Mouse (Mus musculus) heart, embryonic 12.5 days (tissue): ENCODE measurements around the gene Map2k7. TPM values are rescaled to one million over a fixed set of nuclear protein-coding genes. Genes with fewer than 3 reads are reported as not detected.

Experiments used
- ATAC-seq: fragments of 200-750 bp; cut with Nextera tagmentation; 2 replicates; pipeline ENCODE4 v1.8.0; 2017; ENCODE audit warnings: moderate TSS enrichment, moderate library complexity; ENCODE audit not compliant: insufficient number of reproducible peaks, low FRiP score
- H3K27ac ChIP-seq: fragments of 300-500 bp; sonication (generic); 2 replicates; pipeline ENCODE4 v1.5.1; 2016; ENCODE audit warnings: mild to moderate bottlenecking, moderate library complexity; ENCODE audit not compliant: poor library complexity, severe bottlenecking
- H3K27me3 ChIP-seq: fragments of 300-500 bp; sonication (generic); replicated peaks from 2 replicates; pipeline ENCODE4 v1.6.1; 2016; ENCODE audit warnings: mild to moderate bottlenecking, moderate library complexity
- H3K36me3 ChIP-seq: fragments of 300-500 bp; sonication (generic); 2 replicates; pipeline ENCODE4 v1.6.1; 2016; ENCODE audit warnings: mild to moderate bottlenecking, moderate library complexity
- H3K4me1 ChIP-seq: fragments of 300-500 bp; sonication (generic); replicated peaks from 2 replicates; pipeline ENCODE4 v1.6.1; 2016; ENCODE audit warnings: mild to moderate bottlenecking
- H3K4me2 ChIP-seq: fragments of 300-500 bp; sonication (generic); 2 replicates; pipeline ENCODE4 v1.6.1; 2016; ENCODE audit warnings: mild to moderate bottlenecking, moderate library complexity
- H3K4me3 ChIP-seq: fragments of 300-500 bp; sonication (generic); 2 replicates; pipeline ENCODE4 v1.5.1; 2016; ENCODE audit warnings: mild to moderate bottlenecking
- H3K9ac ChIP-seq: fragments of 300-500 bp; sonication (generic); 2 replicates; pipeline ENCODE4 v1.6.1; 2016; ENCODE audit warnings: mild to moderate bottlenecking, moderate library complexity
- H3K9me3 ChIP-seq: fragments of 300-500 bp; sonication (generic); replicated peaks from 2 replicates; pipeline ENCODE4 v1.6.1; 2016; ENCODE audit warnings: mild to moderate bottlenecking, moderate library complexity
- WGBS: fragments of 180-500 bp; shearing (Covaris S2); methylation state at CpG from one replicate; pipeline ENCODE4 v1.1.7; 2016; 5-methylcytosine and 5-hydroxymethylcytosine counted together
- polyA plus RNA-seq: library from polyadenylated mRNA; unstranded; fragments of >200 nt; fragmentation: Nextera tagmentation; extraction: Ambion mirVana; gene quantifications from 2 replicates; pipeline ENCODE4 v1.2.1, GENCODE M21; 2016

Gene Map2k7
- polyA plus RNA-seq, 1 experiment from 2014 or later: 32.2 TPM

DNA sequence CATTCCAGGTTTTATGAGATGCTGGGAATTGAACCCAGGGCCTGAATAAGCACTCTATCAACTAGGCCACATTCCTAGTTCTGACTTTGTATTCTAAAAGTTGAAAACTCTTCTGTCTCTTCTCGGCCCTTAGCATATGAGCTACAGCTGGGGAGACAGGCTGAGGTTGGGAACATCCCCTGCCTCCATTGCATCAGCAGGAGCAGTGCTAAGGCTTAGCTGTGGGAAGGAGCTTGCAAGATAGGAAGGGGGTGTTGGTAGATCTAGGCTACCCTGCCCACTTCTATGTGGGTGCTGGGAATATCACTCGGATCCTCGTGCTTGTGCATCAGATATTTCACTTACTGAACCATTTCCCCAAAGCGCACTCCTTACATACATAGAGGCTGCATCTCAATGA lies 10.6 kb upstream of the Map2k7 start:
- Histone ChIP-seq H3K27ac (no peak overlapping the region), H3K4me1 (peaks cover 7% of the 10 kb centered on the region), H3K36me3 (no peaks in the 10 kb centered on the region), H3K27me3 (peaks cover 57% of the 10 kb centered on the region), H3K4me3 (no peak overlapping the region), H3K4me2 (no peak overlapping the region), H3K9ac (no peak overlapping the region), H3K9me3 (no peaks in the 10 kb centered on the region)
- no peak for ATAC-seq
- 86% methylated on average over 4 of the region's 4 CpGs for WGBS

DNA sequence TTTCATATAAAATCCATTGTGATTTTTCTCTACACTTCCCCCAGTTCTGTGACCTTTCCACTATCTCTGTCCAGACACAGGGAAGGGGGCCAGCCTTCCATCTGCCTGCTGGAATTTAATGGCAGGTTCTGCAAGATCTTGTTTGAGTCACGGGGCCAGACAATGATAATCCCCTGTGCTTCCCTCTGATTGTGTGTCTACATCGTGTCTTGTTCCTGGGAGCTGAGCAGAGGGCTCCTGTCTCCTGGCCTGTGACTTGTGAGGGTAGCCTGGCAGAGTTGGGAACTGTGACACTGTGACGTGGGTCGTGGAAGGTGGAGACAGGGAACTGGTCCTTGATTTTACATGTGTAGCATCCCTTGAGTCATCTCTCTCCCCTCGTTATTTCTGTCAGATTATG lies 8.8 kb upstream of the Map2k7 start:
- Histone ChIP-seq H3K36me3 (no peaks in the 10 kb centered on the region), H3K4me2 (no peak overlapping the region), H3K9me3 (no peaks in the 10 kb centered on the region), H3K4me3 (no peak overlapping the region), H3K9ac (no peak overlapping the region), H3K27ac (no peak overlapping the region), H3K4me1 (peaks cover 7% of the 10 kb centered on the region), H3K27me3 (peaks cover 51% of the 10 kb centered on the region)
- no peak for ATAC-seq
- WGBS: 58% methylated on average over 5 of the region's 5 CpGs

- no peak overlapping the region for H3K27ac ChIP-seq
- H3K4me1 ChIP-seq: peaks cover 7% of the 10 kb centered on the region
- no peak for ATAC-seq
- 44% methylated on average over 10 of the region's 10 CpGs for WGBS
- H3K27me3 ChIP-seq: peaks cover 55% of the 10 kb centered on the region
- no peaks in the 10 kb centered on the region for H3K36me3 ChIP-seq
- no peak overlapping the region for H3K9ac ChIP-seq
- H3K4me3 ChIP-seq: no peak overlapping the region
- H3K9me3 ChIP-seq: no peaks in the 10 kb centered on the region
- H3K4me2 ChIP-seq: no peak overlapping the region
Observed at GRCm38 (mm10) chr8:4230612-4231351, 7.8 kb upstream of the Map2k7 start.

DNA sequence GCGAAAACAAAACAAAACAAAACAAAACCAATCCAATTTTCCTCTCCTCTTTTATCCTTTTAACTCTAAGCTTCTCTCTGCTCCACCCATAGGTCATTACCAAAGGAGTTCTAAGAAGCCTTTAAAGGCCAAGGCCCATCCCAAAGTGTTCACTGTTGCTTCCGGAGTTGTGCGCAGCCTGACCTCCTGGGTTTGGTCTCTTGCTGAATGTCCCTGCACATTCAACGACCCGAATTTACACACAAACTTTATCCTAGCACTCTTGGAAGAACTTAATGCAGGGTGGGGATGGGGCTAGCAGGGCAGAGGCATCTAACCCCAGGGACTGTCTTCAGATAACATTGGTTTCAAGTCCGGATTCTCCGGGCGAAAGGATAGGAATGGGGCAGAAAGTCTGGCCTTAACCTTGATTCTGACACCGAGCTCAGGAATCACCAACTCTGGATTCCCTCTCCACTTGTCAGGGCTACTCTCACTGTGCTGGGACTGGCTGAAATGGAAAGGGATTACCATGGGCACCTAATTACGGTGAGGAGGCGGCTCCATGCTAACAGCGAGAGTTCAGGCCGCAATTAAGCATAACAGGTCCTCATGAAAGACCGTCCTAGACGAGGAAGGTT lies 616 bp upstream of the Map2k7 start:
- Histone ChIP-seq H3K36me3 (peaks cover 21% of the 10 kb centered on the region), H3K4me3 (peak overlapping the region; percentile 65), H3K4me1 (peaks cover 23% of the 10 kb centered on the region), H3K27ac (peak overlapping the region; percentile 89), H3K27me3 (peaks cover 15% of the 10 kb centered on the region), H3K4me2 (peak overlapping the region; percentile 76), H3K9ac (peak overlapping the region; percentile 79), H3K9me3 (no peaks in the 10 kb centered on the region)
- 15% methylated on average over 15 of the region's 15 CpGs for WGBS
- no peak; the same call in 1 of the 2 replicates for ATAC-seq

GRCm38 (mm10) chr8:4239193-4239890 lies 802 bp downstream of the Map2k7 start:
- Histone ChIP-seq H3K27me3 (peaks cover 15% of the 10 kb centered on the region), H3K27ac (peak overlapping the region; percentile 89), H3K4me1 (peaks cover 23% of the 10 kb centered on the region), H3K9ac (peak overlapping the region; percentile 81), H3K36me3 (peaks cover 35% of the 10 kb centered on the region), H3K4me2 (peak overlapping the region; percentile 76), H3K9me3 (no peaks in the 10 kb centered on the region), H3K4me3 (peak overlapping the region; percentile 65)
- WGBS: 12% methylated on average over 19 of the region's 19 CpGs
- no peak; the same call in 1 of the 2 replicates for ATAC-seq

GRCm38 (mm10) chr8:4245061-4245460 lies 6.5 kb downstream of the Map2k7 start:
- Histone ChIP-seq H3K36me3 (peaks cover 76% of the 10 kb centered on the region), H3K4me2 (no peak overlapping the region), H3K27me3 (no peaks in the 10 kb centered on the region), H3K4me1 (peaks cover 32% of the 10 kb centered on the region), H3K27ac (no peak overlapping the region), H3K4me3 (no peak overlapping the region), H3K9me3 (no peaks in the 10 kb centered on the region), H3K9ac (no peak overlapping the region)
- ATAC-seq: no peak
- whole genome bisulfite sequencing: 91% methylated on average over 5 of the region's 5 CpGs

- H3K9ac ChIP-seq: no peak overlapping the region
- H3K4me2 ChIP-seq: no peak overlapping the region
- H3K9me3 ChIP-seq: no peaks in the 10 kb centered on the region
- peaks cover 71% of the 10 kb centered on the region for H3K36me3 ChIP-seq
- peaks cover 32% of the 10 kb centered on the region for H3K4me1 ChIP-seq
- WGBS: 82% methylated on average over 13 of the region's 13 CpGs
- H3K4me3 ChIP-seq: no peak overlapping the region
- no peak overlapping the region for H3K27ac ChIP-seq
- no peaks in the 10 kb centered on the region for H3K27me3 ChIP-seq
- no peak for ATAC-seq
Observed at GRCm38 (mm10) chr8:4245737-4246136, 7.2 kb downstream of the Map2k7 start.

DNA sequence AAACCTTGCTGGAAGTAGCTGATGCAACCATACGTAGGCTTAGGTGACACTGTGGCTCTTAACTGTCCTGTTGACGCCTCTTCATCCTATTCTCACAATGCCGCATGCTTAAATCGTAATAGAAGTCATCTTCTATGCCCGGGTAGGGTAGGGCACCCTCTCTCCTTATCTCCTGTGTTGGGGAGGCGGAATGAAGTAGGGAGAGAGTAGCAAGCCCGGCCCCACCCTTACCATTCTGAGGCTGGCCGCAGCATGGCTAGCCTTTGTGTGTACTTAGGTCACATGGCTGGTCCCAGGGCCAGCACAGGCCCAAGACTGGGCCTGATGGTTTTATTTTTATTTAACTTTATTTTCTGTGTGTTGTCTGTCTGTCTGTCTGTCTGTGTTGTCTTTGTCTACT lies 8.7 kb downstream of the Map2k7 start:
- 86% methylated on average over 8 of the region's 8 CpGs for WGBS
- Histone ChIP-seq H3K4me1 (peaks cover 28% of the 10 kb centered on the region), H3K27me3 (no peaks in the 10 kb centered on the region), H3K9me3 (no peaks in the 10 kb centered on the region), H3K4me2 (no peak overlapping the region), H3K4me3 (no peak overlapping the region), H3K36me3 (peaks cover 61% of the 10 kb centered on the region), H3K27ac (no peak overlapping the region), H3K9ac (no peak overlapping the region)
- ATAC-seq: no peak

- Histone ChIP-seq H3K9me3 (no peaks in the 10 kb centered on the region), H3K27ac (peak within 1 kb of the TSS; percentile 27; the same call in 1 of the 2 replicates), H3K4me3 (no peak within 1 kb of the TSS), H3K4me2 (peak within 1 kb of the TSS; percentile 52), H3K36me3 (peaks cover 54% of the 10 kb centered on the region), H3K4me1 (peaks cover 32% of the 10 kb centered on the region), H3K27me3 (no peaks in the 10 kb centered on the region), H3K9ac (peak within 1 kb of the TSS; percentile 55; the same call in 1 of the 2 replicates)
- ATAC-seq: no peak
- WGBS: 75% methylated on average over 15 of the region's 15 CpGs
Observed at GRCm38 (mm10) chr8:4247951-4248540, 9.5 kb downstream of the Map2k7 start, which contains the start of gene Tgfbr3l. Tgfbr3l (plus strand) TSS chr8:4248214.

DNA sequence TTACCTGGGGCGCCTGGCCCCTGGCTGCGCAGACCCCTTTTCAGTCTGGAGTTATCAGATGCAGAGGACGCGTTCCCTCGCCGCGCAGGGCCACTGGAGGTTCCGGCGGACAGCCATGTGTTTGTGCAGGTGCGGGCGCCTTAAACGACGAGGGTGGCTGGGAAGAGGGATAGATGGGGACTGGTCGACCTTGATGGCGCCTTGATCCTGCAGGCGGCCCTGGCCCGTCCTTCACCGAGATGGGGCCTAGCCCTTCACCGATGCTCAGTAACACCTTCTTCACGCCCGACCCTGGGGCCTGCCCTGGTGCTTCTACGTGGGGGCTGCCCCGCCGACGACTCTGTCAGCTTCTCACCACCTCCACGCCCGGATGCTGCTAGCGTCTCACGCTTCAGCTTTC lies 10.7 kb downstream of the Map2k7 start:
- no peaks in the 10 kb centered on the region for H3K27me3 ChIP-seq
- H3K27ac ChIP-seq: peak overlapping the region; percentile 27; the same call in 1 of the 2 replicates
- 5% methylated on average over 29 of the region's 29 CpGs for WGBS
- no peak for ATAC-seq
- H3K9ac ChIP-seq: peak overlapping the region; percentile 55; the same call in 1 of the 2 replicates
- H3K9me3 ChIP-seq: no peaks in the 10 kb centered on the region
- H3K36me3 ChIP-seq: peaks cover 42% of the 10 kb centered on the region
- H3K4me1 ChIP-seq: peaks cover 38% of the 10 kb centered on the region
- peak overlapping the region; percentile 15; the same call in 1 of the 2 replicates for H3K4me3 ChIP-seq
- H3K4me2 ChIP-seq: peak overlapping the region; percentile 52
